Mouse (Mus musculus): ENCODE data around the gene Has3.

- no peak for TF ChIP-seq CTCF (IDR thresholded peaks at IDR 0.05; ENCODE audit: low read depth, low read length)
- no peak for TF ChIP-seq GATA1 (IDR thresholded peaks at IDR 0.05; ENCODE audit: borderline replicate concordance, low read length)
These were observed 55.4 kb downstream of the Has3 start for GRCm38 (mm10) chr8:106925446-106925845.
